Mouse (Mus musculus) layer of hippocampus, adult 2 months (tissue): ENCODE measurements around the gene Ccdc27. TPM values are rescaled to one million over a fixed set of nuclear protein-coding genes. Genes with fewer than 3 reads are reported as not detected.

ENCODE experiments used
- DNase-seq, 2 experiments: peaks; one replicate each; pipeline ENCODE4 v3.0.0; 2022; ENCODE audit warnings: low spot score in 2 of 2
- H3K27ac ChIP-seq: fragments of 200-600 bp; 2 replicates; pipeline ENCODE4 v1.8.1; 2022
- H3K4me3 ChIP-seq: fragments of 200-600 bp; 2 replicates; pipeline ENCODE4 v1.8.1; 2022; ENCODE audit warnings: mild to moderate bottlenecking
- CTCF ChIP-seq: fragments of 200-600 bp; conservative IDR thresholded peaks from 2 replicates; pipeline ENCODE4 v1.8.1; 2022; ENCODE audit warnings: antibody characterized with exemption, mild to moderate bottlenecking, moderate library complexity
- total RNA-seq, 2 experiments: library from RNA; stranded (reverse); gene quantifications; 2 replicates each; pipeline ENCODE4 v1.2.3; 2021

Ccdc27 gene
- total RNA-seq, 2 experiments from 2014 or later: 1.2 to 1.4 TPM

- H3K27ac ChIP-seq: peak overlapping the region; percentile 89
- H3K4me3 ChIP-seq: no peak overlapping the region
- DNase-seq: peak in 1 of 2 experiments; percentile 30
- TF ChIP-seq CTCF: no peak
Observed at GRCm38 (mm10) chr4:154022844-154023243, 19.6 kb downstream of the Ccdc27 start.

- Histone ChIP-seq H3K27ac (peak overlapping the region; percentile 89), H3K4me3 (no peak overlapping the region)
- DNase-seq: no peak
- no peak for TF ChIP-seq CTCF
Observed at GRCm38 (mm10) chr4:154022407-154022806, 20.1 kb downstream of the Ccdc27 start.

GRCm38 (mm10) chr4:154021432-154021831, 21.0 kb downstream of the Ccdc27 start:
- TF ChIP-seq CTCF: no peak
- Histone ChIP-seq H3K27ac (peak overlapping the region; percentile 89), H3K4me3 (no peak overlapping the region)
- DNase-seq: no peak

- no peak overlapping the region for H3K4me3 ChIP-seq
- TF ChIP-seq CTCF: peak; percentile 77
- peak in 1 of 2 experiments; percentile 62 for DNase-seq
Observed at GRCm38 (mm10) chr4:154019571-154019970, 22.9 kb downstream of the Ccdc27 start.

GRCm38 (mm10) chr4:154015476-154015875, 27.0 kb downstream of the Ccdc27 start:
- no peak for DNase-seq
- no peak overlapping the region for H3K4me3 ChIP-seq
- TF ChIP-seq CTCF: no peak
- H3K27ac ChIP-seq: no peak overlapping the region; the same call in 1 of the 2 replicates

More at GRCm38 (mm10) chr4:154019571-154019970, 22.9 kb downstream of the Ccdc27 start:
- H3K27ac ChIP-seq: peak overlapping the region; percentile 41; the same call in 1 of the 2 replicates

GRCm38 (mm10) chr4:154012132-154012882, 30.2 kb downstream of the Ccdc27 start:
- Histone ChIP-seq H3K4me3 (peak overlapping the region; percentile 93), H3K27ac (peak overlapping the region; percentile 92)
- TF ChIP-seq CTCF: no peak
- peak in 1 of 2 experiments; percentile 18 for DNase-seq

GRCm38 (mm10) chr4:154011646-154012089, 30.8 kb downstream of the Ccdc27 start, which contains the start of gene Lrrc47:
TSS of gene Lrrc47 (plus strand) at chr4:154011731.
- no peak for TF ChIP-seq CTCF
- DNase-seq: peak; percentile 79 to 84
- peak within 1 kb of the TSS; percentile 93 for H3K4me3 ChIP-seq
- H3K27ac ChIP-seq: peak within 1 kb of the TSS; percentile 92

GRCm38 (mm10) chr4:154010907-154011645, 31.4 kb downstream of the Ccdc27 start:
- peak overlapping the region; percentile 93 for H3K4me3 ChIP-seq
- H3K27ac ChIP-seq: peak overlapping the region; percentile 92
- DNase-seq: no peak
- no peak for TF ChIP-seq CTCF

GRCm38 (mm10) chr4:154007759-154008158, 34.7 kb downstream of the Ccdc27 start:
- Histone ChIP-seq H3K4me3 (no peak overlapping the region), H3K27ac (no peak overlapping the region)
- TF ChIP-seq CTCF: no peak
- no peak for DNase-seq

GRCm38 (mm10) chr4:154006264-154006663, 36.2 kb downstream of the Ccdc27 start:
- Histone ChIP-seq H3K4me3 (no peak overlapping the region), H3K27ac (no peak overlapping the region)
- TF ChIP-seq CTCF: no peak
- no peak for DNase-seq

- no peak overlapping the region for H3K4me3 ChIP-seq
- no peak for TF ChIP-seq CTCF
Observed at GRCm38 (mm10) chr4:154005488-154005887, 37.0 kb downstream of the Ccdc27 start.

GRCm38 (mm10) chr4:153993505-153993904, 49.0 kb downstream of the Ccdc27 start:
- H3K27ac ChIP-seq: no peak overlapping the region
- DNase-seq: no peak
- TF ChIP-seq CTCF: no peak
- no peak overlapping the region for H3K4me3 ChIP-seq

More at GRCm38 (mm10) chr4:154005488-154005887, 37.0 kb downstream of the Ccdc27 start:
- H3K27ac ChIP-seq: no peak overlapping the region
- no peak for DNase-seq

- TF ChIP-seq CTCF: no peak
- H3K27ac ChIP-seq: no peak overlapping the region
- no peak overlapping the region for H3K4me3 ChIP-seq
- DNase-seq: no peak
Observed at GRCm38 (mm10) chr4:153992715-153993114, 49.8 kb downstream of the Ccdc27 start.
